Mouse (Mus musculus) testis, postnatal 14 days (tissue): ENCODE measurements around the gene Uaca.

ENCODE experiments used
- DNase-seq: peaks from one replicate; pipeline ENCODE4 v3.0.0; 2021; ENCODE audit warnings: low spot score

Gene Uaca

DNA sequence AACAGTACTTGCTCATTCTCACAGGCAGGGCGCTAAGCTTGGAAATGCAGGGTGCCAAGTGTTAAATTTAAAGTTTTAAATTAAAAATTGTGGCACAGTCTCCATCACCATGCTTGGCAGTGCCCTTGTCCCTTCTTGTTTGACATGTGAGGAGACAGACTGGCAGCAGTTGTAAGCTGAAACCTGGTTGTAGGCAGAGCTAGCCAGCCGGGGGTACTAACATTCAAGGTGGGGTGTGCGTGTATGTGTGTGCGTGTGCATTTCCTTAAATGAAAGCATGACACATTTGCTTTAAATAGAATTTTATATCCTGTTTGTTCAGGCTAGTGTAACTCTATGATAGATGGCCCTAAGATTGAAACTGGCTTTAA lies 42.7 kb downstream of the Uaca start:
- no peak for DNase-seq

DNA sequence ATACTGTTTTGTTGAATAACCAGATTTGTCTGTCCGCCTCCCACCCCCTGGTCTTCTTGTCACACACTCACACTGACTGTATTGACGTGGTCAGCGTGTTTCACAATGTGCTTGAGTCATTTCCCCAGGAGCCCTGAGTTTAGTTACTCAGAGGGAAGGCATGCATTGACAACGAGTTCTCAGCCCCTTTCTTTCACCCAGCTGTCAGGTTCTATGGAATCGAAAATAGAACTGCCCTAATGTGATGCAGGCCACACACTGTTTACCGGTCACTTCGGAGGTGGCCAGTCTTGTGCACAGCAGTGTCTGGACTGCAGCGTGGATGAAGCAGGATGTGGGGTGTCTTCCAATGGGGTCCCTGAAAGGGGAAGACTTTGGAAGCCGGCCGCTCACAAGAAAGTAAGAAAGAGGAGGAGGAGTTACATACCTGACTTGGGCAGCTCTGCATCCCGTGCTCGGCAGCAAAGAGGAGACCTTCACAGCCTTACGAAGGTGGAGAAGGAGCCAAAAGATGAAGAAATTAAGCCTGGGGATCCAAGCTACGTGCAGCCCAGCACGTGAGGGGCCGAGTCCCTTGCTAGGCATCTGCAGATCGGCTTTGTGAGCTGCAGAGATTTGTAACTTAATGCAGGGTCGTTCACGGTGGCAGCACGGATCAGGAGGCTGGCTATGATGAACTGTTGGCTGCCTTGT lies 43.3 kb downstream of the Uaca start:
- no peak for DNase-seq

- no peak for DNase-seq
These were observed 44.1 kb downstream of the Uaca start for GRCm38 (mm10) chr9:60838331-60838872.

DNA sequence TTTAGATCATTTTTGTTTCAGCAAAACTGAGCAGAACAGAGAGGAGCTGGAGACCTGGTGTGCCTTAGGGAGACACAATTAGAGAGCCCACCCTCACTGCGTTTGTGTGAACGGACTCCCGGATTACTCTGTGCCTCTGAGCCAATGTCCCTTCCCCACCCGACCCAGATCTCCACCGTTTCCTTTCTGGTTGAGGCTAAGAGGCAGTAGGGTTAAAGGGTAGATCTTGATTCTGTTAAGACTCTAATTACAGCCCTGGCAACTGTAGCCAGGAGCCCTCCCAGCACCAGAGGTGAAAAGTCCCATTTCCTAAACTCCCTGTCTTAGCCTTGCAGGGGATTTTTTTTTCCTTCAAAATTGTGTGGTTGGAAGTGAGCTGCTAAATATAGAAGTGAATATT lies 47.1 kb downstream of the Uaca start:
- no peak for DNase-seq

- DNase-seq = no peak
These were observed 49.2 kb downstream of the Uaca start for GRCm38 (mm10) chr9:60843415-60844076.

DNA sequence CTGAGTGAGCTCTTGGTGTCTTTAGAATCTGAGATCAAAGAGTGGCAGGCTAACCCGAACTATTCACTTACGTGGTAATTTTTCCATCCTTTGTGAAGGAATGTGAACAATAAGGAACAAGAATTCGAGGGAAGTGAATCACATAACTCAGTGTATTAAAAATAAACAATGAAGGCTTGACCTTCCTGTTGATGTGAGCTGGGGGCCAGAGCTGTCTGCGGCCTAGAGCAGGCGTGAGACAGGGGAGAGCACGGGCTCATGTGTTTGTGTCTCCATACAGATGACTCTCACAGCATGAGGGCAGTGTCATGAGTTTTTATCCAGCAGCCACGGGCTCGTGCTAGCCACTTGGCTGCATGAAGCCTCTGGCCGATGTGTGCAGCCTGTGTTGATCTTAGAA lies 54.4 kb downstream of the Uaca start:
- no peak for DNase-seq

- DNase-seq = no peak
These were observed 55.6 kb downstream of the Uaca start for GRCm38 (mm10) chr9:60849986-60850385.

- no peak for DNase-seq
These were observed 59.9 kb downstream of the Uaca start for GRCm38 (mm10) chr9:60854196-60854595.

DNA sequence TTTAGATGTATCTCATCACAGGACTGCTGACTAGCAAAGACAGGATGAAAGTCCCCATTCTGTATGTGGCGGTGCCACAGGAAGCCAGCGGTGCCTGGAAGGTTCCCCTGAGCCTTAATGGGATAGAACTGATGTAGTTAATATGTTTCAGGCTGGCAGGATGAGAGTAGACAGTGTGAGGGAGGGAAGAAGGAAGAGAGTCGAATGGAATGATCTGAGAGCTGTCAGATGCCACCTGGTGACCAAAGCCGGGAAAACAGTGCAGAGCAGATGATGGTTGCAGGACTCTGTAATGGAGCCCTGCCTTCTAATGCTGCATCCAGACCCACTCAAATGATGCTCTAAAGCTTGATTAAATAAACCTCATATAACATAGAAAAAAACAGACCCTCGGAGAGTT lies 63.5 kb downstream of the Uaca start:
- DNase-seq = no peak

DNA sequence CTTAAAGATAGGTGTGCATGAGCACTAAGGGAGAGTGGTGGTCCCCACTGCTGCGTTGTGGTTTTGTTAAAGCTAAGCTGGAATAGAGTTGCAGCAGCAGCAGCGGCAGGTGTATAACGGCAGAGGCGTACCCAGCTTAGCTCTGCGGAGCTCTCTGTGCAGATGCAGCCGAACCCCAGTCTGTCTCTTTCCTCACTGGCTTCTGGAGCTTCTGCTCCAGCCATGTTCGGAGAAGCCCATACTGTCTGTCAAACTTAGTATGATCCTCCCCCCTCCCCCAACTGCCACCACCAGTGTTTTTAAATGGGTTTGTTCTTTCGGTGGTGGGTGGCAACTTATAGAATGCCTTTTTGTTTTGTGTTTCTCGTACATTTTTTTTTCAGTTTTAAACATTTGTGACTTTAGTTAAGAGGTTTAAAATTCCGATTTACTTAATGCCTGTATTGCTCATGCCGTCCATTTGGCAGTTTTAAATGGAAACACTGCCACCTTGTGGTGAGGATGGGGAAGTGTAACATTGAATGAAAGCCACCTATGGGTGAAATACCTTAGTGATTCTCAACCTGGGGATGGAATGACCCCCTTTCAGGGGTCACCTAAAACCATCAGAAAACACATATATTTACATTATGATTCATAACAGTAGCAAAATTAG lies 64.1 kb downstream of the Uaca start:
- no peak for DNase-seq

GRCm38 (mm10) chr9:60859031-60859430 lies 64.7 kb downstream of the Uaca start:
- no peak for DNase-seq

DNA sequence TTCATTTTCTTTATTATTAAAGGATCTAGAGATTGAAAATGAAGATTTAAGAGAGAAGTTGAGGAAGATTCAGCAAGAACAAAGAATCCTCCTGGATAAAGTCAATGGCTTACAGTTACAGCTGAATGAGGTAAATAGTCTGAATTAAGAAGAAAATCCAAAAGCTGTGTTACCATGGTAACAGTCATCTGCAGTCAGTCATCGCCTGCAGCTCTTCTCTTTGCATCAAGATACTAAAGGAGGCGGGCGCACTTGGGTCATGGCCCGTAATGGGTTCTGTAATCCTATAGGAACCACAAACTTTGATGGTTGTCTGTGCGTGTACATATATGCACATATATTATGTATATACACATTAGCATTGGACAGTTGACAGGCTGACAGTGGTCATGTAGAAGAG lies 66.7 kb downstream of the Uaca start:
- DNase-seq = no peak

GRCm38 (mm10) chr9:60864664-60865063 lies 70.3 kb downstream of the Uaca start:
- no peak for DNase-seq

GRCm38 (mm10) chr9:60865866-60866265 lies 71.5 kb downstream of the Uaca start:
- DNase-seq = no peak

- DNase-seq = no peak
These were observed 76.1 kb downstream of the Uaca start for GRCm38 (mm10) chr9:60870451-60870850.

DNA sequence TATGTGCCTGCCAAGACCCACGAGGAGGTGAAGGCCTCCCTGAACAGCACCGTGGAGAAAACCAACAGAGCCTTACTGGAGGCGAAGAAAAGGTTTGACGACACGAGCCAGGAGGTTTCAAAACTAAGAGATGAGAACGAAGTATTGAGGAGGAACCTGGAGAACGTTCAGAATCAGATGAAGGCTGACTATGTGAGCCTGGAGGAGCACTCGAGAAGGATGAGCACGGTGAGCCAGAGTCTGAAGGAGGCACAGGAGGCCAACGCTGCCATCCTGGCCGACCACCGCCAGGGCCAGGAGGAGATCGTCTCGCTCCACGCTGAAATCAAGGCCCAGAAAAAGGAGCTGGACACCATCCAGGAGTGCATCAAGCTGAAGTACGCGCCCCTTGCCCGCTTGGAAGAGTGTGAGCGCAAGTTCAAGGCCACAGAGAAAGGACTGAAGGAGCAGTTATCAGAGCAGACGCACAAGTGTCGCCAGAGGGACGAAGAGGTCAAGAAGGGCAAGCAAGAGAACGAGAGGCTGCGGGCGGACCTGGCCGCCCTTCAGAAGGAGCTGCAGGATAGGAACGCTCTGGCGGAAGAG lies 76.7 kb downstream of the Uaca start:
- peak; percentile 32 for DNase-seq

DNA sequence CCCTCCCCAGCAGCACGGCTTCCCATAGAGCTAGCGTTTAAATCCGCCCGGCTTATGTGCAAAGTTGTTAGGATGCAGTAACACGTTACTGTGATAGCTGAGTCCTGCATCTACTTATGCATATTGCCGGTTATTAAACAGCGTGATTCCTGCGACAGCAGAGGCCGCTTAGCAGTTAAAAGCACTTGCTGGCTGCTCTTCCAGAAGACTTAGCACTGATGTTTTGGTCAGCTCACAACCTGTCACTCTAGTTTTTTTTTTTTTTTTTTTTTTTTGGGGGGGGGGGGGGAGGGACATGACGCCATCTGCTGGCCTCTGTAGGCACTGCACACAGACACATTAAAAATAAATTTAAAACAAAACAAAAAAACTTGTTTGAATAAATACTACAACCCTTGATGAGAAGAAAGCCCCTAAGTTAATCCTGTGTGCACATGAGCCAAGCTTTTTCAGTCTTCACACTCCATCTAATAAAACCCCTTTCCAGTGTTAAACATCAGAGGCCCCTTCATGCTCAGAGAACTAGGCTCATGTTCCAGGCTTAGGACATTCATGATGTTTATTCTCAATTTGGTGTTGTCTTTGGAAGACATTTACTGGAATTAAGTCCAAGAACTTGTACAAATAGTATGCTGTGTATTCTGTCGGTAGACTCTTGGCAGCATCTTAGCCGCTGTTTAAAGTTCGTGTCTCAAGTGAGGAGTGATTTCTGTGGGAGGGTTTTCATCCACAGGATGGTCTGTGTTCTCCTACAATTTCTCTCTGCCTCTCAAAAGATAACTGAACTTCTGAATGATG lies 79.1 kb downstream of the Uaca start:
- no peak for DNase-seq

DNA sequence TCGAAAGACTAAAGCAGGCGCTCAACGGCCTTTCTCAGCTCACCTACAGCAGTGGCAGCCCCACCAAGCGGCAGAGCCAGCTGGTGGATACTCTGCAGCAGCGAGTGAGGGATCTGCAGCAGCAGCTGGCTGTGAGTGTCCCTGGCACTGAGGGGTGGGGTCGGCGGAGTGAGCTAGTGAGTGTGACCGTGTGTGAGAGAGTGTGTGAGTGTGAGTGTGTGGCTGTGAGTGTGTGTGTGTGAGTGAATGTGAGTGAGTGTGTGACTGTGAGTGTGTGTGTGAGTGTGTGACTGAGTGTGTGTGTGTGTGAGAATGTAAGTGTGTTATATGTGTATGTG lies 79.7 kb downstream of the Uaca start:
- DNase-seq = no peak

GRCm38 (mm10) chr9:60876085-60876484 lies 81.7 kb downstream of the Uaca start:
- no peak for DNase-seq

DNA sequence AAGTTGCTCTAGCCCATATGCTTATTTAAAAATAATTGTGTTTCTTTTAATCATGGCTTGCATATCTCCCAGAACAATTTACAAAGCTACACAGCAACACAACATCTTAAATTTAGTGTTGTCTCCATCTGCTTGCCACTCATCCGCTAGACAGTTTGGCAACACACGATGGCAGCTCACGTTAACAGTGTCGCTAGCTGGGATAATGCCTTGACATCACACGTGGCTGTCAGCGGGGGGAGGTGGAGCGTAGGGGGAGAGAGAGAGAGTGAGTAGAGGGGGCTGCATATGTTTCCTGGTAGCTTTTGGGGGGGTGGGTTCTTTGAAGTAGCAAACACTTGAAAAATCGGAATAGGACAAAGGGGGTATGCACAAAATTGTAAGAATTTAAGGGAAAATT lies 82.2 kb downstream of the Uaca start:
- DNase-seq = no peak

DNA sequence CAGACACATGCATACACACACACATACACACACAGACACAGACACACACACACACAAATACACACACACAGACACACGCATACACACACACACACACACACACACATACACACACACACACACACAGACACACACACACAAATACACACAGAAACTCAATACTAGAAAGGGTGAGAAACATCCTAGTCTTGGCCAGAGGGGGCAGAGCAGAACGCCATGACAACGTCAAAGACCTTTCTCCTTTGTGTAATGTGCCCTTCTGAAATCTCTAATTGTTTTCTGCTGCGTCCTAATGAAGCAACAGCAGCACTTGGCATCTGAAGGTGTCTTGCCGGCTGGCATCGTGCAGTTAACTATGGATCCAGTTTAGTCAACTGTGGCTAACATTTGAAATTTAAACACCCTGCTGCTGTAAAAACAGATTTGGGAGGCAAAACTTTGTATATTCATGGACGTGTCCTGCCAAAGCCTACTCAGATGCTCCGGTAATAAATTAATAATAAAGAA lies 83.8 kb downstream of the Uaca start:
- no peak for DNase-seq

- no peak for DNase-seq
These were observed 84.3 kb downstream of the Uaca start for GRCm38 (mm10) chr9:60878630-60879029.
